Comparison of ENCODE assay signal across 25 mouse cellular contexts in the genomic region with DNA sequence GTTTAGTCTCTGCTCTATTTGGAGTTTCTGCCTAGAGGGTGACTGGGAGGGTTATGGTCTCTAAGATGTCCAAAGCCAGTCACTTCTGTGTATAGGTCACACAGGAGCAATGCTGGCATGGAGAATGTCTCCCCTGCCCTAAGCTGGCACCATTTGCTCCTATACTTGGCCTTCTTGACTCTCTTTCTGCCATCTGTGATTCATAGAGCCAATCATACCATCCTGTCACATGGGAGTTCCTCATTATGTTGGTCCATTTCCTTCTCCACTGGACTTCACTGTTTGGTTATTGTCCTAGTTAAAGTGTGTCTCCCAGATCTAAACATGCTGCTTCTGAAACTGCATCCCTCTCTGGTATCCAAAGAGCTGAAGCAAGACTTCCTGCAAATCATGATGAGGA.
DNase-seq lines count a peak whose midpoint lies in the region; ATAC-seq and TF ChIP-seq lines count a peak whose summit lies in the region.
"Had no signal": no experiment of that assay in that cellular context is flagged by ENCODE, and none has a peak within 500 bp of the region (broad histone marks: within the 10 kb centered on the region; RNA-seq: fewer than 3 reads in every experiment).

No protein-coding gene starts in this region.

- H3K4me1 ChIP-seq in heart, embryonic 10.5 days = peaks cover 18% of the 10 kb centered on the region
- peaks cover 5% of the 10 kb centered on the region; the same call in 1 of the 2 replicates for H3K4me1 ChIP-seq in heart, embryonic 11.5 days (ENCODE audit: control insufficient read depth, insufficient read depth, low read length)
- H3K4me1 ChIP-seq in kidney, postnatal 0 days (replicated peaks; ENCODE audit: insufficient read depth, low read length) = no peaks in the 10 kb centered on the region
- no peaks in the 10 kb centered on the region for H3K4me1 ChIP-seq in kidney, embryonic 14.5 days (ENCODE audit: control insufficient read depth, insufficient read depth, low read length)
- H3K4me1 ChIP-seq: embryonic facial prominence, embryonic 13.5 days; forebrain, embryonic 12.5 days; forebrain, embryonic 15.5 days; hindbrain, embryonic 10.5 days; hindbrain, embryonic 13.5 days; intestine, embryonic 15.5 days had no signal

- TF ChIP-seq CTCF in kidney, postnatal 0 days (IDR thresholded peaks at IDR 0.05; ENCODE audit: low read depth) = no peak

- H3K27ac ChIP-seq in heart, embryonic 10.5 days = peak overlapping the region; percentile 7; the same call in 1 of the 2 replicates
- H3K27ac ChIP-seq in heart, embryonic 11.5 days (ENCODE audit: low read depth, low read length) = no peak overlapping the region
- no peak overlapping the region for H3K27ac ChIP-seq in kidney, postnatal 0 days
- H3K27ac ChIP-seq in kidney, embryonic 14.5 days (ENCODE audit: low read depth, low read length) = no peak overlapping the region
- H3K27ac ChIP-seq: embryonic facial prominence, embryonic 10.5 days; embryonic facial prominence, embryonic 13.5 days; forebrain, embryonic 12.5 days; forebrain, embryonic 15.5 days; heart, adult 2 months; heart, embryonic 15.5 days; hindbrain, embryonic 10.5 days; hindbrain, embryonic 13.5 days; intestine, embryonic 15.5 days had no signal

- no peaks in the 10 kb centered on the region for H3K36me3 ChIP-seq in heart, embryonic 10.5 days
- H3K36me3 ChIP-seq in heart, embryonic 11.5 days (ENCODE audit: control insufficient read depth, insufficient read depth, low read length) = no peaks in the 10 kb centered on the region
- no peaks in the 10 kb centered on the region for H3K36me3 ChIP-seq in kidney, postnatal 0 days (ENCODE audit: insufficient read depth, low read length)
- no peaks in the 10 kb centered on the region for H3K36me3 ChIP-seq in kidney, embryonic 14.5 days (ENCODE audit: control insufficient read depth, insufficient read depth, low read length)
- H3K36me3 ChIP-seq: embryonic facial prominence, embryonic 10.5 days; embryonic facial prominence, embryonic 13.5 days; forebrain, embryonic 12.5 days; forebrain, embryonic 15.5 days; G1E; heart, embryonic 12.5 days; heart, embryonic 15.5 days; hindbrain, embryonic 10.5 days; hindbrain, embryonic 13.5 days; intestine, embryonic 15.5 days had no signal

- H3K9me3 ChIP-seq in heart, embryonic 10.5 days = no peaks in the 10 kb centered on the region
- H3K9me3 ChIP-seq in heart, embryonic 11.5 days (replicated peaks; ENCODE audit: control insufficient read depth, low read length) = no peaks in the 10 kb centered on the region
- H3K9me3 ChIP-seq in kidney, postnatal 0 days (replicated peaks; ENCODE audit: low read length) = no peaks in the 10 kb centered on the region
- H3K9me3 ChIP-seq in kidney, embryonic 14.5 days (ENCODE audit: control insufficient read depth, low read length) = no peaks in the 10 kb centered on the region
- H3K9me3 ChIP-seq: embryonic facial prominence, embryonic 10.5 days; embryonic facial prominence, embryonic 13.5 days; forebrain, embryonic 12.5 days; forebrain, embryonic 15.5 days; G1E; heart, embryonic 12.5 days; heart, embryonic 15.5 days; hindbrain, embryonic 10.5 days; hindbrain, embryonic 13.5 days; intestine, embryonic 15.5 days had no signal

- no peaks in the 10 kb centered on the region for H3K27me3 ChIP-seq in heart, embryonic 10.5 days (ENCODE audit: insufficient read depth, poor library complexity, severe bottlenecking)
- no peaks in the 10 kb centered on the region for H3K27me3 ChIP-seq in heart, embryonic 11.5 days (ENCODE audit: control insufficient read depth, insufficient read depth, low read length)
- no peaks in the 10 kb centered on the region for H3K27me3 ChIP-seq in kidney, postnatal 0 days (ENCODE audit: insufficient read depth, low read length)
- no peaks in the 10 kb centered on the region for H3K27me3 ChIP-seq in kidney, embryonic 14.5 days (ENCODE audit: control insufficient read depth, insufficient read depth, low read length)
- H3K27me3 ChIP-seq: embryonic facial prominence, embryonic 13.5 days; forebrain, embryonic 12.5 days; forebrain, embryonic 15.5 days; heart, embryonic 12.5 days; heart, embryonic 15.5 days; hindbrain, embryonic 13.5 days; intestine, embryonic 15.5 days; Patski had no signal

- ATAC-seq in heart, embryonic 11.5 days (replicated peaks; ENCODE audit: insufficient number of reproducible peaks, low FRiP score, low TSS enrichment) = no peak
- ATAC-seq in kidney, postnatal 0 days (replicated peaks; ENCODE audit: low FRiP score, low read depth) = no peak
- no peak for ATAC-seq in kidney, embryonic 14.5 days (ENCODE audit: low FRiP score, low TSS enrichment)
- ATAC-seq: forebrain, embryonic 15.5 days; hindbrain, embryonic 16.5 days; intestine, embryonic 15.5 days; Patski had no signal

- no peak overlapping the region for H3K4me2 ChIP-seq in heart, embryonic 11.5 days
- no peak overlapping the region for H3K4me2 ChIP-seq in kidney, postnatal 0 days (ENCODE audit: low read length)
- H3K4me2 ChIP-seq in kidney, embryonic 14.5 days (replicated peaks; ENCODE audit: low read depth, low read length) = no peak overlapping the region
- H3K4me2 ChIP-seq: embryonic facial prominence, embryonic 13.5 days; forebrain, embryonic 12.5 days; forebrain, embryonic 15.5 days; heart, embryonic 12.5 days; heart, embryonic 15.5 days; hindbrain, embryonic 13.5 days; intestine, embryonic 15.5 days had no signal

- DNase-seq in cerebellum, adult 11-12 months = peak; percentile 60
- DNase-seq in cerebellum, adult 11 months = no peak
- DNase-seq in heart, embryonic 10.5 days (ENCODE audit: low spot score) = no peak
- peak; percentile 5 for DNase-seq in kidney, postnatal 0 days (ENCODE audit: low spot score)
- no peak for DNase-seq in right cerebral cortex, postnatal 14 days
- DNase-seq: B cell, adult 2 months; embryo, embryonic 11 days; heart, adult 2 months; heart, postnatal 10 days; heart, postnatal 36 days had no signal

- no peak overlapping the region for H3K9ac ChIP-seq in heart, embryonic 11.5 days (ENCODE audit: low read depth, low read length)
- no peak overlapping the region for H3K9ac ChIP-seq in kidney, postnatal 0 days (ENCODE audit: low read depth, low read length)
- H3K9ac ChIP-seq in kidney, embryonic 14.5 days (ENCODE audit: low read depth, low read length) = no peak overlapping the region
- H3K9ac ChIP-seq: embryonic facial prominence, embryonic 13.5 days; forebrain, embryonic 12.5 days; forebrain, embryonic 15.5 days; heart, embryonic 12.5 days; heart, embryonic 15.5 days; hindbrain, embryonic 13.5 days; intestine, embryonic 15.5 days had no signal

- H3K4me3 ChIP-seq in heart, embryonic 10.5 days = no peak overlapping the region
- H3K4me3 ChIP-seq in heart, embryonic 11.5 days (ENCODE audit: low read depth, low read length) = no peak overlapping the region
- no peak overlapping the region for H3K4me3 ChIP-seq in kidney, postnatal 0 days (replicated peaks; ENCODE audit: low read depth, low read length)
- no peak overlapping the region for H3K4me3 ChIP-seq in kidney, embryonic 14.5 days (ENCODE audit: low read length)
- H3K4me3 ChIP-seq: embryonic facial prominence, embryonic 10.5 days; embryonic facial prominence, embryonic 13.5 days; erythroblast, embryonic 14.5 days; forebrain, embryonic 12.5 days; forebrain, embryonic 15.5 days; heart, adult 2 months; heart, embryonic 12.5 days; heart, embryonic 15.5 days; hindbrain, embryonic 10.5 days; hindbrain, embryonic 13.5 days; intestine, embryonic 15.5 days had no signal

Comparison
In these comparisons a context has a peak if more than half of its experiments do, and no peak if none do; other contexts are left out.
1. DNase-seq: peak in cerebellum, adult 11-12 months (single experiment) and kidney, postnatal 0 days (single experiment); none in cerebellum, adult 11 months (single experiment), heart, embryonic 10.5 days (single experiment) and right cerebral cortex, postnatal 14 days (single experiment).